Mouse (Mus musculus) heart, adult 18-20 months (tissue): ENCODE results near the gene Ccnd3. TPM values are rescaled to one million over a fixed set of nuclear protein-coding genes. Genes with fewer than 3 reads are reported as not detected.
"Not testable (repeated sequence)": the region's sequence is repeated elsewhere in the genome, so short reads cannot be mapped to it uniquely, and the experiment has no call there.

Experiments used
- DNase-seq, 2 experiments: peaks; one replicate each; pipeline ENCODE4 v3.0.0; 2021 to 2022; ENCODE audit warnings: mixed read lengths in 1 of 2
- total RNA-seq, 2 experiments: library from RNA; stranded (reverse); gene quantifications; 2 replicates each; pipeline ENCODE4 v1.2.3; 2021

Gene Ccnd3
- total RNA-seq, 2 experiments from 2014 or later, result 83.3 to 87.1 TPM

DNA sequence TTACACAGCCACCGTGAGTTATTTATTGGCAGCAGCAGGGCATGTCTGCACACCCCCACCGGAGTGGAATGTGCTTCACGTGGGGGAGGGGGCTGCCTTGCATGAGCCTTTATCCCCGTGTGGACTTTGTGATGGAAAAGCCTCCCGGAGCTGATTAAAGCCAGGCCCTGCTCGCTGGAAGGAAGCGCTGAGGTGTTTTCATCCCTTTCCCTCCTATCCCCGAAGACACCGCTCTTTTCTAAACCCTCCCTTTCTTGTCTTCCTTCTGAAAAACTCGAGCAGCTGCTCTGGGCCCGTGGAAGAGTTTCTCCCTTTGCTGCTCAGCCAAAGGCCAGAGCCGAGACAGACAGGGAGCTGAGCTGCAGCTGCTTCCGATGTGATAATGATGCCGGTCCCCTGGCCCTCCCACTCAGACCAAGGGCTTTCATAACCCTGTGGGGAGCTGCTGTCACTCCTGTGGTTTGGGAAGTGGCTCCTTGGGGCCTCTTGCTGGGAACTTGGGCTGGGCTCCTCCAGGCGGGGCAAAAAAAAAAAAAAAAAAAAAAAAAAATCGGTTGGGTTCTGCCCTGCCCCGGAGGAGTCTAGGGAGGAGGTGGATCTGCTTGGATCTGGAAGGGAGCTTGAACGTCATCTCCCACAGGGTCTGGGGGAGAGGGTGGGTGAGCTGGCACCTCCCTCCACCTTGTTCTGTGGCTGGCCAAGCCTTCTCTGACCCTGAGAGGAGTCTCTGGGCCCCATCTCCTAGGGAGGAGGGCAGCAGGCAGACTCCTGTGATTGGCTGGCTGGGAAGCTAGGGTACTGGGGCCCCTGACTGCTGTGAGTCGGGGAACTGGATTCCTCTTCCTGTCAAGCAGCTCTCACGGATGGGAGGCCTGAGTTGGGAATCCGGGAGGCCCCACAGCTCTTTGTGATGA, 90.7 kb downstream of the Ccnd3 start:
- DNase-seq, result peak; percentile 66 to 87

GRCm38 (mm10) chr17:47596162-47596838, 91.4 kb downstream of the Ccnd3 start:
- DNase-seq, result peak in 1 of 2 experiments; percentile 42

- peak in 1 of 2 experiments; percentile 34 for DNase-seq
Observed at GRCm38 (mm10) chr17:47596839-47597164, 92.0 kb downstream of the Ccnd3 start.

GRCm38 (mm10) chr17:47597261-47597660, 92.4 kb downstream of the Ccnd3 start:
- DNase-seq, result no peak

DNA sequence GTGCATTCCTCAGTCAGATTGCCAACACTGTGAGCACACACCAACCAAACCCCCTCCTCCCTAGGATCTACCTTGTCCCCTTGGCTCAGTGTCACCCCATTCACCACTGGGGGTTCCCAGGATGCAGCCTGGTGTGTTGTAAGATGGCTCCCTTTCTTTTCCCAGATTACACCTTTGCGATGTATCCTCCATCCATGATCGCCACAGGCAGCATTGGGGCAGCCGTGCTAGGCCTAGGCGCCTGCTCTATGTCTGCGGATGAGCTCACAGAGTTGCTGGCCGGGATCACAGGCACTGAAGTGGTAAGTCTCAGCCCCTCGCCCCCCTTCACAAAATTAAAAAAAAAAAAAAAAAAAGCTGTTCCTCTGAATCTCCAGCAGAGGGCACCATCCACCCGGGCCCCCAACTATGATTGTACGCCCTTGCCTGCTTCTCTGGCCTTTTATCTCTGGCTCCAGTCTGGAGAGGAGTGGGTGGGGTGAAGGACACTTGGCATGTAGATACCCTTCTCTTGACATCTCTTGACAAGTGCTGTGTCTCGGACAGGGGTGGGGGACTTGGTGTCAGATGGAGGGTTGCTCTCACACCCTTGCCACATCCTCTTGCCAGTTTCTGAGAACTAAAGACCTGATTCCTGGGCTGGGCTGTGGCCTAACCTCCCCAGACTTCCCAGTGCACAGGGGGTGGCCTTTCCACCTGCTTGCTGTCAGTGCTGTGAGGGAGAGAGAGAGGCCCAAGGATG, 93.2 kb downstream of the Ccnd3 start:
- peak; percentile 47 to 59 for DNase-seq

- DNase-seq, result not testable (repeated sequence)
Observed at GRCm38 (mm10) chr17:47598580-47599304, 93.9 kb downstream of the Ccnd3 start.

DNA sequence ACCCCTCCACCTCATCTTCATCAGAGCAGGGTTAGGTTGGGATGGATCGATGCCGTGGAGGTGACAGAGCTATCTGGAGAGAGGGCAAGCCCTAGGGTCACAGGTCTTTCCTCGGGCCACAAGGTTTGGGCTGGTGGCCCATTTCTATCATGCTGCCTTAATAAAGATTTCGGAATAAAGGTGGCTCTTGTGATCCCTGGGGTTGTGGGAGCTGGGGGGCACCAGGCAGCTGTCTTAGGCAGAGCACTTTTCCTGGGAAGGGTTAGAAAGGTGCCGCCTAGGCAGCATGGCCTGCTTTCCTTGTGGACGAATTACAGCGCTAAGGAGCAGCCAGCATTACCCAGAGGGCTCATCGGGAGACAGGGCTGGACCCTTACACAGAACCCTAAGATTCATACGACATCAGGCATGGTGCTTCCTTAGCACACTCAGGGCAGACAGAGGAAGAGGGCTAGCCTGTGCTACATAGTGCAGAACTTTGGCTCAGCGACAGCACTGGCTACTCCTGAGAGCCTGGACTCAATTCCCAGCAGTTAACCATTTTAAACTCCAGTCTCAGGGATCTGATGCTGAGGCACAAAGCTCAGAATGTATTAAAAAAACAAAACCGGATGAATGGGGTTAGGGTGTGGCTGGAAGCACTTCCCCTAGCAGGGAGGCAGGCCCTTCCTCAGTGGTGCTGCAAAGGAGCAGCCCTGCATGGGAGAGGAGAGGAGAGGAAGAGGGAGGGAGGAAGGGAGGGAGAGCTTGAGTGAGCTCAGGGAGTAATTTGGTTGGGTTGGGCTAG, 94.9 kb downstream of the Ccnd3 start:
- peak; percentile 37 to 76 for DNase-seq

DNA sequence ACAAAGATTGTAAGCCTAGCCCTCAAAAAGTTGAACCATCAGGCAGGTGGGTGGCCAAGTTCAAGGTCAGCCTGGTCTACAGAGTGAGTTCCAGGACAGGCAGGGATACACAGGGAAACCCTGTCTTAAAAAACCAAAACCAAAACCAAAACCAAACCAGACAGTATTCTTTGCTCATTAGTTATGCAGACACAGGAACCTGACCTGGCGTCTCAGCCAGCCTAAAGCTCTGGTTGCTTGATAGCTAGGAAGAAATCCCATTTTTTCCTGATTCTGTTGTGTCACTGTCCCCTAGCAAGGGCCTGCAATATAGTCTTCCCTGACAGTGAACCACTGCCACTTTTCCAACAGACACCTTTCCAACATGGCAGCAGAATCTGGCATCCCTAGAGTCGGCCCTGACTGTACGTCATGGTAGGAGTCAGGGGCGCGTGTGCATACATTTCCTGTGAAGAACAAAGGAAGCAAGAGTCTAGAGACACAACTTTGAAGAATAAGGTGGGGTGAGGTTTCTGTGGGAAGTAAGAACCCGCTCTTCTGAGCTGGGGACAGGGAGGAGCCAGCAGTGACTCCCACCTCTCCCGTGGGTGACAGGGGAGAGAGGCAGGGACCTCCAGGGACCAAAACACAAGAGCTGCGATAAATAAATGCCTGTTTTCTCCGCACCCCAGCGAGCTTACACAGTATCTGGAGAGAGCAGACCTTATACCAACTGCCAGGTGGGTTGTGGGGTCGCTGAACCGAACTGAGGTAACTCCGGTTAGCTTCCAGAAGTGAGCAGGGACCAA, 95.9 kb downstream of the Ccnd3 start:
- no peak for DNase-seq

DNA sequence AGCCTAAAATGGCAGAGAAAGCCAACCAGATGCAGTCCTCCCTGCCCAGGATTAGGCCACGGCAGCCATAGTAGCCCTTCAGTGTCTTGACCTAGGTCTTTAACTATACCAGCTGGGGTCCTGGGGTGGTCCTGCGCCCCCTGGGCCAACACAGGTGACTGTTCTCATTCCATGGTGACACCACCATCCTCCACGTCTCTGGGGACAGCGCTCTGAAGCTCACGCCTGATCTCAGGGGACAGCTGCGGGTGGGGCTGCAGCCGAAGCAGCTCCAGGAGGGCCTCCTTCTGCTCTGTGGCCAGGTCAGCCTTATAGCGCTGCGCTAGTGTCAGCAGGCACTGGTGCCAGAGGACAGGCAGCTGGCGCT, 96.5 kb downstream of the Ccnd3 start:
- DNase-seq, result no peak

- DNase-seq, result no peak
Observed at GRCm38 (mm10) chr17:47602289-47602688, 97.4 kb downstream of the Ccnd3 start.

DNA sequence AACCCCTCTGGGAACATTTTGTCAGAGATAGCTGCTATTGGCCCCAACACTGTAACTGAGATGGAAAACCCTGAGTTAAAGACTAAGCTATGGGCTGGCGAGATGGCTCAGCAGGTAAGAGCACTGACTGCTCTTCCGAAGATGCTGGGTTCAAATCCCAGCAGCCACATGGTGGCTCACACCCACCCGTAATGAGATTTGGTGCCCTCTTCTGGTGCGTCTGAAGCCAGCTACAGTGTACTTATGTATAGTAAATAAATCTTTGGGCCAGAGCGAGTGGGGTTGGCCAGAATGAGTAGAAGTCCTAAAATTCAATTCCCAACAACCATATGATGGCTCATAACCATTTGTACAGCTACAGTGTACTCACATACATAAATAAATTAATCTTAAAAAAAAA, 101.4 kb downstream of the Ccnd3 start:
- DNase-seq, result no peak

GRCm38 (mm10) chr17:47609182-47609581, 104.3 kb downstream of the Ccnd3 start:
- DNase-seq, result no peak

- peak; percentile 97 to 99 for DNase-seq
Observed at GRCm38 (mm10) chr17:47610849-47611660, 106.2 kb downstream of the Ccnd3 start, which contains the start of the genes Bysl, Med20 and Gm20517. Bysl (minus strand) TSS chr17:47611492. Med20 (plus strand) TSS chr17:47611582. Gm20517 (plus strand) TSS chr17:47611589.

GRCm38 (mm10) chr17:47611661-47611982, 106.8 kb downstream of the Ccnd3 start:
- DNase-seq, result no peak

- DNase-seq, result peak in 1 of 2 experiments; percentile 67
Observed at GRCm38 (mm10) chr17:47614018-47614417, 109.2 kb downstream of the Ccnd3 start.

- no peak for DNase-seq
Observed at GRCm38 (mm10) chr17:47616119-47616518, 111.3 kb downstream of the Ccnd3 start.

DNA sequence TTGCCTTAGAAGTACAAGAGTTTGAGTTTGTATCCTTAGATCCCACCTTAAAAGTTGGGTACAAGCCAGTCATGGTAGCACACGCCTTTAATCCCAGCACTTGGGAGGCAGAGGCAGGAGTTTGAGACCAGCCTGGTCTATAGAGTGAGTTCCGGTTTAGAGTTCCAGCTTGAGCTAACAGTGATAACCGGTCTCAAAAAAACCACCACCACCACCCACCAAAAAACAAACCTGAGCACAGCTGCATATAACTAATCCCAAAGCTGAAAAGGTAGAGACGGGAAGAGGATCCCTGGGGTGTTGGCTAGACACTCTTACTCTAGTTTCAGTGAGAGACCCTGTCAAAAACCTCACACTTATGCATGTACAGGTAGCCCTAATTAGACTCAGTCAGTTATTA, 111.8 kb downstream of the Ccnd3 start:
- no peak for DNase-seq

- no peak for DNase-seq
Observed at GRCm38 (mm10) chr17:47617605-47618307, 112.9 kb downstream of the Ccnd3 start.
